In genomic region chr7:34218496-34218895, GRCm38 (mm10) we compare ENCODE assay signal across 24 mouse cellular contexts. TPM values are rescaled to one million over a fixed set of nuclear protein-coding genes. Genes with fewer than 3 reads are reported as not detected.
"Had no signal": no experiment of that assay in that cellular context is flagged by ENCODE, and none has a peak within 500 bp of the region (broad histone marks: within the 10 kb centered on the region; RNA-seq: fewer than 3 reads in every experiment).

No protein-coding gene starts in this region.

- DNase-seq: liver, embryonic 13.5 days; liver, postnatal 0 days; lung, adult 2 months; lung, postnatal 4 days; midbrain, embryonic 14.5 days; retina, postnatal 1 day; right cerebral cortex, adult 18-20 months; right cerebral cortex, postnatal 25 days; right cerebral cortex, postnatal 4 days; spleen, adult 18-20 months; thymus, adult 18-20 months; thymus, postnatal 14 days; thymus, postnatal 4 days had no signal

- H3K4me2 ChIP-seq: liver, embryonic 13.5 days; liver, embryonic 15.5 days; lung, embryonic 15.5 days; midbrain, embryonic 12.5 days; neural tube, embryonic 13.5 days; neural tube, embryonic 15.5 days had no signal

- H3K9ac ChIP-seq: liver, embryonic 13.5 days; liver, embryonic 15.5 days; liver, postnatal 0 days; lung, embryonic 15.5 days; midbrain, embryonic 12.5 days; neural tube, embryonic 13.5 days; neural tube, embryonic 15.5 days had no signal

- H3K4me3 ChIP-seq: liver, embryonic 13.5 days; liver, embryonic 15.5 days; lung, embryonic 15.5 days; midbrain, embryonic 10.5 days; midbrain, embryonic 12.5 days; myocyte; neural tube, embryonic 13.5 days; neural tube, embryonic 15.5 days had no signal

- H3K27ac ChIP-seq: liver, embryonic 13.5 days; liver, embryonic 15.5 days; lung, embryonic 15.5 days; midbrain, embryonic 10.5 days; midbrain, embryonic 12.5 days; neural tube, embryonic 13.5 days; neural tube, embryonic 15.5 days had no signal

- H3K27me3 ChIP-seq: liver, embryonic 13.5 days; liver, embryonic 15.5 days; lung, embryonic 15.5 days; midbrain, embryonic 12.5 days; neural tube, embryonic 13.5 days; neural tube, embryonic 15.5 days had no signal

- H3K9me3 ChIP-seq: liver, embryonic 13.5 days; liver, embryonic 15.5 days; lung, embryonic 15.5 days; midbrain, embryonic 10.5 days; midbrain, embryonic 12.5 days; neural tube, embryonic 13.5 days; neural tube, embryonic 15.5 days had no signal

- ATAC-seq: liver, postnatal 0 days; lung, postnatal 0 days; midbrain, embryonic 16.5 days had no signal

- H3K4me1 ChIP-seq: lung, embryonic 15.5 days; midbrain, embryonic 10.5 days; midbrain, embryonic 12.5 days; neural tube, embryonic 13.5 days; neural tube, embryonic 15.5 days had no signal

RNA-seq across cellular contexts. Expression of gene Gm6096, which starts 32.3 kb away (rescaled TPM):
- polyA plus RNA-seq: liver, embryonic 13.5 days; liver, embryonic 15.5 days; liver, postnatal 0 days; lung, adult 2 months; lung, postnatal 0 days; midbrain, embryonic 10.5 days; midbrain, embryonic 16.5 days; neural tube, embryonic 13.5 days; neural tube, embryonic 15.5 days; thymus, postnatal 0 days; urinary bladder, adult 2 months had no signal
